Mouse (Mus musculus) heart, embryonic 11.5 days (tissue): ENCODE results near the gene Osgepl1. TPM values are rescaled to one million over a fixed set of nuclear protein-coding genes. Genes with fewer than 3 reads are reported as not detected.
"Not testable (repeated sequence)": the region's sequence is repeated elsewhere in the genome, so short reads cannot be mapped to it uniquely, and the experiment has no call there.

ENCODE experiments used
- ATAC-seq: fragments of 200-750 bp; cut with Nextera tagmentation; replicated peaks from 2 replicates; pipeline ENCODE4 v1.8.0; 2017; ENCODE audit warnings: moderate library complexity; ENCODE audit not compliant: insufficient number of reproducible peaks, low FRiP score, low TSS enrichment
- H3K27ac ChIP-seq: fragments of 300-500 bp; sonication (generic); 2 replicates; pipeline ENCODE4 v1.5.1; 2014; ENCODE audit warnings: mild to moderate bottlenecking, low read depth, low read length
- H3K27me3 ChIP-seq: fragments of 300-500 bp; sonication (generic); 2 replicates; pipeline ENCODE4 v1.6.1; 2014; ENCODE audit warnings: mild to moderate bottlenecking, low read length, mixed read lengths; ENCODE audit not compliant: control insufficient read depth, insufficient read depth
- H3K36me3 ChIP-seq: fragments of 300-500 bp; sonication (generic); 2 replicates; pipeline ENCODE4 v1.6.1; 2014; ENCODE audit warnings: mild to moderate bottlenecking, low read length, moderate library complexity, mixed read lengths; ENCODE audit not compliant: control insufficient read depth, insufficient read depth
- H3K4me1 ChIP-seq: fragments of 300-500 bp; sonication (generic); 2 replicates; pipeline ENCODE4 v1.6.1; 2014; ENCODE audit warnings: low read length; ENCODE audit not compliant: control insufficient read depth, insufficient read depth
- H3K4me2 ChIP-seq: fragments of 300-500 bp; sonication (generic); 2 replicates; pipeline ENCODE4 v1.6.1; 2014; ENCODE audit warnings: mild to moderate bottlenecking, moderate library complexity
- H3K4me3 ChIP-seq: fragments of 300-500 bp; sonication (generic); 2 replicates; pipeline ENCODE4 v1.5.1; 2014; ENCODE audit warnings: low read depth, low read length
- H3K9ac ChIP-seq: fragments of 300-500 bp; sonication (generic); 2 replicates; pipeline ENCODE4 v1.6.1; 2014; ENCODE audit warnings: mild to moderate bottlenecking, low read depth, low read length, moderate library complexity
- H3K9me3 ChIP-seq: fragments of 300-500 bp; sonication (generic); replicated peaks from 2 replicates; pipeline ENCODE4 v1.6.1; 2016; ENCODE audit warnings: low read length; ENCODE audit not compliant: control insufficient read depth
- WGBS: fragments of 180-500 bp; shearing (Covaris S2); extraction: QIAGEN DNeasy Blood & Tissue Kit; methylation state at CpG from one replicate; pipeline ENCODE4 v1.1.7; 2014; ENCODE audit not compliant: insufficient replicate concordance; 5-methylcytosine and 5-hydroxymethylcytosine counted together
- polyA plus RNA-seq: library from polyadenylated mRNA; unstranded; fragments of >200 nt; fragmentation: Nextera tagmentation; extraction: Ambion mirVana; gene quantifications from 2 replicates; pipeline ENCODE4 v1.2.1, GENCODE M21; 2014

The Osgepl1 gene
- 29.3 and 30.9 TPM in 2 replicates for polyA plus RNA-seq

DNA sequence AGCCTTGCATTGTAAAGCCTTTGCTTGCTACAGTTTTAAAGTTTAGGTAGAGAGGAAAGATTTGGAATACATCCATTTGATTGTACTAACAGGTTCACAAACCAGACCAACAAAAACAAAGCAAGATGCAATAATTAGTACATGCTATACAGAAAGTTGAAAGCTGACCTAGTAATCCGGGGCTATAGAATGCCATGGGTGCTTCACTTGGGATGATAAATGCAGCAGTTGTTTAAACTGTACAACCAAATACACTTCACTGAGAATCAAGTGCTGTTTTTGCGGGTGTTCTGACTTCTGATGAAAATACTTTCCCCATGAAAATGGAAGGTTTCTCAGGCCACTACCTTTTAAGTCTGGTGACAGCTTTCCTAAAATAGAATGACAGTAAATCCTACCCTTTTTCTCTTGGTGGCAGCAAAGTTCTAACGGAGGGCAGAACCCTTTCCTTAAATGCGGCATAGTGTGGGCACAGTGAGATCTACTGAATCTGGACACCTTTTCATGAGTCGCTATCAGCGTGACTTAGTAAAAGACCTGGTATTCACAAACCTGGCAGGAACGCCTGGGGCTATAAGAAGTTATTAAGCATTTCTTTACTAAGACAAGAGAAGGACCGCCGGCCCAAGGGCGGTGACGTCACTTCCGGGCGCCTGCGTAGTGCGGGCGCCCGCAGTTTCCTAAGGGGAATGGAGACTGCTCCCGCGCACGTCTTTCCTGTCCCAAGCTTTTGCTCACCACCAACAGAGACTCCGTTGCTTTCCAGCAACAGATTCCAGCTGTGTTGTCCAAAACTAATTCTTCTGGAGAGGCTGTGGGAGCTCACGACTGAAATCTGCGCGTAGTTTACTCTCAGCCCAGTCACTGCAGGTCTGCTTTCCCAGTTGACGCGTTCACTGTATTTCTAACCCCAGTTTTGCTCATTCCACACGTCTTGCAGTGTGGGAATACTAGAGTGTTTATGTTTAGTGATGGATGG lies at the start of gene Osgepl1:
Gene Osgepl1 (plus strand): TSS at position 636 of the 979 bp plus-strand sequence.
- Histone ChIP-seq H3K4me3 (peak within 1 kb of the TSS; percentile 75), H3K9me3 (no peaks in the 10 kb centered on the region), H3K4me1 (peaks cover 3% of the 10 kb centered on the region; the same call in 1 of the 2 replicates), H3K4me2 (peak within 1 kb of the TSS; percentile 69), H3K27ac (peak within 1 kb of the TSS; percentile 91), H3K36me3 (peaks cover 5% of the 10 kb centered on the region; the same call in 1 of the 2 replicates), H3K27me3 (no peaks in the 10 kb centered on the region), H3K9ac (peak within 1 kb of the TSS; percentile 95)
- WGBS, result 2% methylated on average over 27 of the region's 27 CpGs
- ATAC-seq, result peak; percentile 91

DNA sequence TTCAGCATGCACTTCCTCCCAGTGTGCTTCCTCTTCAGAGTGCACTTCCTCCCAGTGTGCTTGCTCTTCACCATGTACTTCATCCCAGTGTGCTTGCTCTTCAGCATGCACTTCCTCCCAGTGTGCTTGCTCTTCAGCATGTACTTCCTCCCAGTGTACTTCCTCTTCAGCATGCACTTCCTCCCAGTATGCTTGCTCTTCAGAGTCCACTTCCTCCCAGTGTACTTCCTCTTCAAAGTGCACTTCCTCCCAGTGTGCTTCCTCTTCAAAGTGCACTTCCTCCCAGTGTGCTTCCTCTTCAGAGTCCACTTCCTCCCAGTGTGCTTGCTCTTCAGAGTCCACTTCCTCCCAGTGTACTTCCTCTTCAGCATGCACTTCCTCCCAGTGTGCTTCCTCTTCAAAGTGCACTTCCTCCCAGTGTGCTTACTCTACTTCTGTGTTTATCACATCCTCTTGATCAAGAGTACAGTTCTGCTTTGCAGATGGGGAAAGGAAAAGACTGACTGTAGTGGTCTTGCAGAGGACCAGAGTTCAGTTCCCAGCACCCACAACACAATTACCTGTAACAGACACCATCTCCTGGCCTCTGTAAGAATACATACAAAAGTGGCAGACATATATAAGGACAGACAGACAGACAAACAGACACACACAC lies 48.3 kb upstream of the Osgepl1 start:
- not testable (repeated sequence) for H3K27ac ChIP-seq, H3K4me2 ChIP-seq, H3K36me3 ChIP-seq, H3K4me1 ChIP-seq, H3K4me3 ChIP-seq, H3K9me3 ChIP-seq, ATAC-seq, H3K9ac ChIP-seq, H3K27me3 ChIP-seq

DNA sequence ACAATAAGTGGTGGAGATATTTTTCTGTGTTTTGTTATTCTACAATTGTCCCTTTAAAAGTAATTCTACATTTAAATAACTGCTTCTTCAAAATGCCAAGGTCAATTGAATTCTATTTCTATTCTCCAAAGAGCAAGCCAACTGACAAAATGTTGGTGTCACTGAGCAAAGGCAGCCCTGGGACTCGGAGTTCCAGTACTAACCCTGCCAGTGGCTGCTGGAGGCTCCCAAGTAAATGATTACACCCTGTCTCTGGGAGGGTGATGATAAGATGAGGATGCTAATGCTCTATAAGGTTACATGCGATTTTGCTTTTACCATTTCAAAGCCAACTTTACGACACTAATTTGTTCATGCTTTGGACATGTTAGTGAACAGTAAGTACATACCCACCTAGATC lies 43.5 kb upstream of the Osgepl1 start:
- Histone ChIP-seq H3K9me3 (no peaks in the 10 kb centered on the region), H3K27me3 (no peaks in the 10 kb centered on the region), H3K27ac (no peak overlapping the region), H3K4me1 (no peaks in the 10 kb centered on the region), H3K4me3 (no peak overlapping the region), H3K36me3 (peaks cover 4% of the 10 kb centered on the region), H3K4me2 (no peak overlapping the region), H3K9ac (no peak overlapping the region)
- 69% methylated on average over 3 of the region's 3 CpGs for WGBS
- no peak for ATAC-seq

DNA sequence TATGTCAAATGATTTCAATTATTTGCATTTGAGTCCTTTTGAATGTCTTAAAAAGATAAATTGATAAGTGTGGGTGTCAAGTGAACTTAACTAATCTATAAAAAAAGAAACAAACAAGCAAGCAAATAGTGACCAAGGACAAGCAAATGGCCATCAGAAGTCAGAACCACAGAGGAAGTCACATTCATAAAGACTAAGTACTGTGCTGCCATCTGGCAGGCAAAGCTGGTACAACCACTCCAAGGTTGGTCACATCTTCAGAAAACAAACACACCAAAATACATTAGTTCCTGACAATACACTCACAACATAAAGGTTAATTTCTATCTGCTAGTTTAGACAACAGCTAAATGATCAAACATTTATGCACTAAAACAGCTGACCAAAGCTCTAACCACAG lies 40.8 kb upstream of the Osgepl1 start:
- no peaks in the 10 kb centered on the region for H3K36me3 ChIP-seq
- no peak for ATAC-seq
- no peak overlapping the region for H3K4me3 ChIP-seq
- H3K27ac ChIP-seq, result no peak overlapping the region
- no peak overlapping the region for H3K9ac ChIP-seq
- H3K27me3 ChIP-seq, result no peaks in the 10 kb centered on the region
- no peaks in the 10 kb centered on the region for H3K9me3 ChIP-seq
- H3K4me1 ChIP-seq, result no peaks in the 10 kb centered on the region
- H3K4me2 ChIP-seq, result no peak overlapping the region

DNA sequence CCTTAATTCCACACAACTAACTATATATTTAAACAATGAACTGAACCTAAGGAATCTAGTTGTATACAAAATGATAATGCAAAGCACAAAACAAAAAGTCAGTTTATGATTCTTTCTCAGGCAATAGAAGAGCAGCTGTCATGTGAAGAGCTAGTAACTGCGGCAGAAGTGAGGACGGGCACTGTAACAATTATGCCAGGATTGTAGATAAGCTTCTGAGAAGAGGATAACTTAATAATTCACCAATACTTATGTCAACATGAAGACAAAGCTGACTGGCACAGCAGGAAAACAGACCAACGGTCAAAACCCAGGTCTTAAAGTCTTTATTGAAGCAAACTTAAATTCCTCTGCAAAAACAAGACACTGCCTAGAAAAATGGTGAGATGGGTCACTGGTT lies 22.2 kb upstream of the Osgepl1 start:
- ATAC-seq, result no peak

DNA sequence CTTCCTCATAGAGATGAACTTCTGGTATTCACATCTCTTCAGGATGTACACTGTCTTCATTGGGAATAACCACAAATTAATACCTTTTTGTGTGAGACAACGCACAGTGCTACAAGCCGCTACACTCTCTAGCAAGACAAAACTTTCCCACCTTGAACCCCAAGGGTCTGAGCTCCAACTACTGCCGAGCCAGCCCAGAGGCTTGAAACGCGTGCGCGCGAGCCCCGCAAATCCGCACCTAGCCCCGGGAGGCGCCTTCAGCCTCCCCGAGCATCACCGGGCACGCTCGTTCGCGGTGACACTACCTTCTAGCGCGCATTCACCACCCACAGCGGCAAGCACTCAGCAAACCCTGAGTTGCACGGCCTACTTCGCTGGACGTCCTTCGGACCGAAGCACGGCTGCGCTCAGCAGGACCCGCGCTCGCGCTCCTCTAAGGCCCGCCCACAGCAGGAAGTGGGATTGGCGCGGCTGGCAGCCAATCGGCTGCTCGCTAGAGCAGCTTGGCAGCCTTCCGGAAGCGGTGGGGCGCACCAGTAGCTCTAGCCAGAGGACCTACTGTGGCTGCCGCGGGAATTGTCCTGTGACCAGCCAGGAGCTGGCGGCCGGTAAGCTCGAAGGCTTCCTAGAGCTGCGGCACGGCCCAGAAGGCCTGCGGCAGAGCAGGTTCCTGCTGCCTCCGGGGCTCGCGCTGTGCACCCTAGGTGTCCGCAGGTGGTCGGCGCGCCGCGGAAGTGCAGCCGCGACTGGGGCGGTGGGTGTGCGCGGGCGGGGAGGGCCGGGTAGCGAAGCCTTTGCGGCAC lies 16.6 kb upstream of the Osgepl1 start, which contains the start of the genes Pms1, Ormdl1 and Gm28778:
Gene Pms1 (minus strand): TSS at position 438 of the 803 bp plus-strand sequence.
Gene Ormdl1 (plus strand): TSS at position 515 of the 803 bp plus-strand sequence.
Gene Gm28778 (plus strand): TSS at position 531 of the 803 bp plus-strand sequence.
- peak within 1 kb of the TSS; percentile 72 for H3K4me2 ChIP-seq
- peak within 1 kb of the TSS; percentile 92 for H3K9ac ChIP-seq
- peak within 1 kb of the TSS; percentile 93 for H3K27ac ChIP-seq
- peak within 1 kb of the TSS; percentile 85 for H3K4me3 ChIP-seq
- H3K4me1 ChIP-seq, result no peaks in the 10 kb centered on the region
- under 1% methylated on average over 66 of the region's 66 CpGs for WGBS
- ATAC-seq, result peak; percentile 100
- H3K9me3 ChIP-seq, result no peaks in the 10 kb centered on the region
- no peaks in the 10 kb centered on the region for H3K36me3 ChIP-seq
- no peaks in the 10 kb centered on the region for H3K27me3 ChIP-seq

More for the DNA sequence above, 22.2 kb upstream of the Osgepl1 start:
- Histone ChIP-seq H3K27me3 (no peaks in the 10 kb centered on the region), H3K9ac (no peak overlapping the region), H3K4me2 (no peak overlapping the region), H3K36me3 (no peaks in the 10 kb centered on the region), H3K27ac (no peak overlapping the region), H3K4me3 (no peak overlapping the region), H3K9me3 (no peaks in the 10 kb centered on the region), H3K4me1 (no peaks in the 10 kb centered on the region)
- 72% methylated on average over 3 of the region's 3 CpGs for WGBS

DNA sequence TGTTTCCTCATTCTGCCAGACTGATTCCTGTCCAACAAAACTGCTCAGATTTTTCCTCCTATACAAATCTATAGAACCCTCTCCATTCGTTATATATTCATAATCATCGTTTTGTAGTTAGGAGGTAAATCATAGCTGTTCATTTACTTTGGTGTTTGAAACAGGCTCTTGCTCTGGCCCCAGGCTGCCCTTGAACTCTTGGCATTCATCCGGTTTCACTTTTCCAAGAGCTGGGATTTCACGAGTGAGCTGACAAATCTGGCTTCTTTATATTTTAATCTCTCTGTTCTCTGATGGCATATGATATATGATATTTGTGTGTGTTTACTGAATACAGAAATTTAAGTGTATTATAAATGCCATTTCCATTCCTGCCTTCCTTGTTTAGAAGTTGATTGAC lies 12.9 kb upstream of the Osgepl1 start:
- WGBS, result 84% methylated on average over 4 of the region's 4 CpGs
- Histone ChIP-seq H3K4me3 (no peak overlapping the region), H3K4me1 (no peaks in the 10 kb centered on the region), H3K9ac (no peak overlapping the region), H3K4me2 (no peak overlapping the region), H3K9me3 (no peaks in the 10 kb centered on the region), H3K27ac (no peak overlapping the region), H3K27me3 (no peaks in the 10 kb centered on the region), H3K36me3 (no peaks in the 10 kb centered on the region; the same call in 1 of the 2 replicates)
- ATAC-seq, result no peak

DNA sequence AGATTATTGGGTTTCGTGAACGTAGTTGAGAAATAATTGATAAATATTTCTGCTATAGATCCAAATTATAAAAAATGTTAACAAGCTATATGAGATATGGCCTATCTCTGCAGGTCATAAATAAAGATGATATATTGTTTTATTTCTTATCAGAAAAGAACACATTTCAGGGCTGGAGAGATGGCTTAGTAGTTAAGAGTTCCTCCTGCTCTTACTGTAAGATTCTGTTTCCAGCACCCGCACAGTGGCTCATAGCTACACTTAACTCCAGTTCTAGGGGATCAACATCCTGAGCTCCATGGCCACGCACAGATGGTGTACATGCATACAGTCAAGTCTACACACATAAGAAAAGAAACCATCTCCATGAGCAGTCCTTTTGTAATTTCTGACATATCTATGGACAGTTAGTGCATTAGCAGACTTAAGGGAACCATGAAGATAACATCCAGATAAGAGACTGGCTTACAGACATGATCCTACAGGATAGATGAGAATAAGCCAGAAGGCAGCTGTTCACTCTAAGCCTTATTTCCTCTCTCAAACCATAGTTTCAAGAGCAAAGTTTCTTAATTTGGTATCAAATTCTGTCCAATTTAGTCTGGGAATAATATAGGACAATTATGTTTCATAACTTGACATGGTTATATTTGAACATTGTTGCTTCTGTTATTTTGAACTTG lies 8.4 kb downstream of the Osgepl1 start:
- Histone ChIP-seq H3K9me3 (no peaks in the 10 kb centered on the region), H3K27ac (no peak overlapping the region), H3K9ac (no peak overlapping the region), H3K4me3 (no peak overlapping the region), H3K36me3 (peaks cover 10% of the 10 kb centered on the region), H3K27me3 (no peaks in the 10 kb centered on the region), H3K4me1 (no peaks in the 10 kb centered on the region), H3K4me2 (no peak overlapping the region)
- 93% methylated on average over 4 of the region's 4 CpGs for WGBS
- no peak for ATAC-seq
